Mouse (Mus musculus): ENCODE measurements around the gene Pianp.

The Pianp gene

DNA sequence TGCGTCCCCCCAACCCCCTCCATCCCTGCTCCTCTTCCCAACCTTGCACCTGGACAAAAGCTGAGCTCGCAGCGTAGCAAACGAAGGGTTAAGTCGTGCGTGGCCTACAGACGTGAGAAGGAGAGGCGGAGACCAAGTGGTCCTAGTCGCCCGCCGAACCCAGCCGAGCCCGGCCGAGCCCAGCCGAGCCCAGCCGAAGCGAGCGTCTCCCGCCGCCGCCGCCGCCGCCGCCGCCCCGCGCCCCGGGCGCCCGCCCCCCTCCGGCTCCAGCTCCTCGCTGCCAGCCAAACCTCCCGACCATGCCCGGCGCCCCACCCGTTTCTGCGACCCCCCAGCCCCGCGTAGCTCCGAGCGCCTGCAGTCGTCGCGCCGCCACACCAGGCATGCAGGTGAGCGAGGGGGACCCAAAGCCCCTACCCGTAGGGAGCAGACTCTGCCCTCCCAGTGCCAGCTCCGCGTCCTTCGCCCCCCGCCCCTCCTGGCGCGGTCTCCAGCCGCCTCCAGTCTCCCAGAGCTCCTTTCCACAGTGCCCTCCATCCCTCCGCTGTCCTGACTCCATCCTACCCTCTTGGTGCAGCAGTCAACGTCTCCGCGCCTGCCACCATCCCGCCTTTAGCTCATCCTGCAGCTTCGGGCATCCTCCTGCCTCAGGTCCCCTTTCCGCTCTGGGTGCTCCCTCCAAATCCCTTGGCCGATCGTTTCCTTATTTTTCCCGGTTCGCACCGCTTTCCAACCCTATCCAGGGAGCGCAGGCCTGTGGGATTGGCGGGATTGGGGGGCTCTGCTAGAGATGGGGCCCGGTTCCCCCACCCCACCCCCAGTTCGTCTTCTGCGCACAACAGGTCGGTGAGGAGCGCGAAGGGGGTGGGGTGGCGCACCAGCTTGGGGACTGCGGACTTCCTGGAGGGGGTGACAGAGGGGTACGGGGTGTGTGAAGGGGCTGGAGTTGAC is at the start of gene Pianp:
Gene Pianp (plus strand): TSS at position 144 of the 951 bp plus-strand sequence.
- DNase-seq (ENCODE audit: low read depth, low spot score) = peak; percentile 58

DNA sequence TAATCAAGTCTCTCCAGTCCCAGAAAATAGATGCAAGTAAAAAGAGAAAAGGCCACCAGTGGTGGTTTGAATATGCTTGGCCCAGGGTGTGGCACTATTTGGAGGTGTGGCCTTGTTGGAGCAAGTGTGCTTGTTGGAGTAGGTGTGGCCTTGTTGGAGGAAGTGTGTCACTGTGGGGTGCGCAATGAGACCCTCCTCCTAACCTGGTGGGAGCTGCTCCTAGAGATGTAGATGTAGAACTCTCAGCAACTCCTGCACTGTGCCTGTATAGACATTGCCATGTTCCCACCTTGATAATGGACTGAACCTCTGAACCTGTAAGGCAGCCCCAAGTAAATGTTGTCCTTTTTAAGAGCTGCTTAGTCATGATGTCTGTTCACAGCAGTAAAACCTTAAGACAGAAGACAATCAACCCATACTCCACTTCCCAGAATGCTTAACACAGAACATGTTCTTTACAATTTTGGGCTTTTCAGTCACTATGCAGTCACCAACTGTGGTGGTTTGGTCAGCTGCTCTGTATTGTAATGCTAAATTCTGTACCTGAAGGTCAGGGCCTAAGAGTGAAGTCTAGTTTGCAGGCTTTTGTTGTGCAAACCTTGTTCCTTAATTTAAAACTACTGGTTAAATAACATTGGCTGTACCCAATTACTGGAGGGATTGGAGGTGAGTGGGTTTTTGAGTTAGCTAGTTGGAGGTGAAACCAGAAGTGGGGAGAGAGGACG is 42.3 kb upstream of the Pianp start:
- no peak for DNase-seq (ENCODE audit: low read depth, low spot score)

DNA sequence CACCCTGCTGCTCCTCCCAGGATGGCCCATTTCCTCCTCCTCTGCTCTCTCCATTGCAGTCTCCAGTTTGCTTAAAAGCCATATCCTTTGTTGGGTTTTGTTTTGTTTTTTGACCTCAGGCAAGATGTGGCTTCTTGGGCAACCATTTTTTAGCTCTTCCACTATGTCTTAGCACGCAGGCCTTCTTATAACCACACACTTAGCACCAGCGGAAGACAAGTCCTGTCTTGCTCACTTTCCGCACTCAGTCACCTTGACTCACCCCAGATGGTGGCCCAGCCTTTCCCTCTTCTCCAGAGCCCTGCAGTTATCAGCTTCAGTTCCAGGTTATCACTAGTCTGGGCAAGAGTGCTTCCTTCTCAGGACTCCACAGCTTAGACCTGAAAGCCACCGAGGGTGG is 41.3 kb upstream of the Pianp start:
- no peak for DNase-seq (ENCODE audit: low read depth, low spot score)

DNA sequence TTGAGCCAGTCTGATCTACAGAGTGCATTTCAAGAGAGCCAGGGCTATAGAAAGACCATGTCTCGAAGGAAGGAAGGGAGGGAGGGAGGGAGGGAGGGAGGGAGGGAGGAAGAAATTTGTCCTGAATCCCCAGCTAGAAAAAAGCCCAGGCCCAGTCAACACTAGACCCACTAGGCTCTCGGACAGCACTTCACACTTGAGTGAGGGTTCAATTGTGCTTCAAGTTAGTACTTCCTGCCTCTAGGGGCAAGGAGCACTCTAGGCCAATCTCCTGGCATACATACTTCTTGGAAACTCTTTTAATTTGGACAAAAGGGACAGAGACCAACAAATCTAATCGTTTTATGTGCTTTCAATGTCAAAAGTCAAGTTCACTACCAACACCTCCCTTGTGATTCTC is 38.4 kb upstream of the Pianp start:
- DNase-seq (ENCODE audit: low read depth, low spot score) = no peak

DNA sequence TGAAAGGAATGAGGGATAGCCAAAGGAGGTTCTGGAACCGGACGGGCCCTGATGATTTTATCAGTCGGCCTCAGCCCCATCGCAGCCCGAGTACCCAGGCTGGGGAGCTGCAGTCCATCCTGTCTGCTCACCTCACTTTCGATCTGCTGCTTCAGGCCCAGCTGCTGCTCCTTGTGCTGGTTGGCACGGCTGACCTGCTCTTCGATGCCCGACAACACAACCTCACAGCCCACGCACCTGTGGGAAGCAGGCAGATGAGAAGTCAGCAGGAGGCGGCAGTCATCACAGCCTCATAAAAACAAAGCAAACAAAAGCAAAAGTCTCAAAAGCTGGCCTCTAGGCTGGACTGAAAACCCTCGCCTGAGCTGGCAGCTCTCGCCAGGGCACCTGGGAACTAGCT is 36.5 kb upstream of the Pianp start:
- no peak for DNase-seq (ENCODE audit: low read depth, low spot score)

DNA sequence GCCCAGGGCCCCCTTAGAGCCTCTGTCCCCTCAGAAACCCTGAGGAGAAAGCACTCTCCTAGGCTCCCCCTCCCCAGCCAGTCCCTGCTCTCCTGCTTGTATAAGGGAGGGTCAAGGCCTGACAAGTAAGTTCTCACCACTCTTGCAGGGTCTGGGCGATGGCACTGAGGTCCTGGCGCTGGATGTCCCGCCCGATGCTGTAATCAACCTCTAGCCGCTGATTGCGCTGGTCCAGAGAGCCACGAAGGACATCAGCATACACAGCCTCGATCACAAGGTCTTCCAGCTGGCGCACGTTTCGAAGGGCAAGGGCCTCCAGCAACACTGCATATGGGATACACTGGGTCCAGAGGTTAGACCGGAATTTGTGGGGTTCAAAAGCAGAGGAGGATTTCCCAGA is 35.5 kb upstream of the Pianp start:
- no peak for DNase-seq (ENCODE audit: low read depth, low spot score)

DNA sequence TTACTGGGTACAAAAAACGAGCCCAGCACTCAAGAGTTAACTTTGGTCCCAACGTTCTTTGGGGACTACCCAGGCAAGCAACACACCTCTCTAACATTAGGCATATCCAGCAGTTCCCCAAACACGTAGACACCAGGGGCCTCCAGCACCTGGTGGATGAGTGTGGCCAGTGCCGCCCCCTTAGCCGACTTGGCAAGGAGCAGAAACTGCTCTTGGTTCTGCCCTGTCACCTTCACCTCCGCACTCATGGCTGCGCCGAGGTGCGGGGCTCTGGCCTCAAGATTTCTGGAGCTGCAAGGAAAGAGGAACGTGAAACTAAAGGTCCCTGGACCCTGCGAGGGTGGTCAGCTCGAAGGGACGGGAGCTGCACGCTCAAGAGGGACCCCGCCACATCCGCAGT is 31.9 kb upstream of the Pianp start:
- no peak for DNase-seq (ENCODE audit: low read depth, low spot score)

DNA sequence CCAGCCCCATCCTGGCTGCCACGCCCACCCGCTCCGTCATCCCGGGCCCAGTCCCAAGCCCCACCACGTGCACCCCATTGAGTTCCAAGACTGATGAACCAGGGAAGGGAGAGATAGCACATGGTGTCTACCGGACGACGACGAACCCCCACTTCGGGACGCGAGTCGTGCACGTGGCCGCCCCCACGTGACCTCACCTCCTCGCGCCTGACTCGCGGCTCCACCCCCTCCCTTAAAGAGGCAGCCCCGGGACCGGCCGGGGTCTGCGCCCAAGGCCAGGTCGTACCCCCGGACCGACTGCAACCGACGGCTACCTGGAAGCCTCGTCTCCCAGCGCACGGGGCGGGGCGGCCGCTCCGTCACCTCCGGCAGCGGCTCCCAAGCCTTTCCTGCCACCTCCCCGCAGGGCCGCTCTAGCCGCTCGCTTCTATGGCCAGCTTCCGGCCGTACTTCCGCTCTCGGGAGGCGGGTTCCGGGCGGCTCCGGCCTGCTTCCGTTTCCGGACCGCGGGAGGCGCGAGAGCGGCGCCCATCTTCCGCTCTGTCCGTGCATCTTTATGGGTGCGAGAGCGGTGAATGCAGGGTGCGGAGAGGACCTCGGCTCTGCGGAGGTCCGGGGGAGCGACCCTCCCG is 31.3 kb upstream of the Pianp start, which contains the start of gene Cops7a:
Gene Cops7a (minus strand): TSS at position 451 of the 632 bp plus-strand sequence.
- DNase-seq (ENCODE audit: low read depth, low spot score) = peak; percentile 95

DNA sequence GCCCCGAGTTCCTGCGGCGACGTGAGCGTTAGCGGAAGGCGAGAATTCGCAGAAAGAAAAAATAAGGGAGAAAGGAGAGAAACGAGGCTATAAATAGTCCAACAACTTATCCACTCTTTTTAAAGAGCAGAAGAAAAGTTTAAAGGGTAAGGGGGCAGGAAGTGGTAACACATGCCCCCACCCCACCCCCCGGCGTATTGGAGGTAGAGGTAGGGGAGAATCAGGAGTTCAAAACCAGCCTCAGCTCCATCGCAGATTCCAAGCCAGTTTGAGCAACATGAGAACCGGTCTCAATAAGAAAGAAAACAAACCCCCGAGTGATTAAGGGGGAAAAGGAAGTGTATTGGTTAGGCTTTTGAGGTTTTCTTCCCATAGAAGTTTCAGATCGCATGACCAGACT is 30.7 kb upstream of the Pianp start:
- DNase-seq (ENCODE audit: low read depth, low spot score) = no peak

DNA sequence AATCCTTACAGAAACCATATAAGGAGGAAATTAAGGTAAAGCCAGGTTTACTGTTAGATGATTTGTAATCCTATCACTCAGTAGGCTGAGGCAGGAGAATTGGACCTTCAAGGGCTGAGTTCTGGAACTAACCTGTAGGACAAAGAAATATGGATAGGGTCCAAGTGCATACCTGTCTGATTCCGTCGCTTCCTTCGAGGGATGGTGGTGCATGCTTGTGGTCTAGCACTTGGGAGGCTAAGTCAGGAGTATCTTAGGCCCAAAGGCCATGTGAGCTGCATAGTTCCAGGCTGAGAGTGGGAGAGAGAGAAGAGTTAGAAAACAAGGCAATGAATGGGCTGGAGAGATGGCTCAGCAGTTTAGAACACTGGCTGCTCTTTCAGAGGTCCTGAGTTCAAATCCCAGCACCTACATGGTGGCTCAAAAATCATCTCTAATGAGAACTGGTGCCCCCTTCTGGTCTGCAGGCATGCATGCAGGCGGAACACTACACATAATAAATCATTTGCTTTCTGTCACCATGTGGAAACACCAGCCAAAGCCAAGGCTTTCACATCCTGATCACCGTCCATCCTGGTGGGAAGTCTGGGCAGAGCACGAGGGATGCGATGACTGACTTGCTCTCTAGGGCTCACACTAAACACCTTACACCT is 29.9 kb upstream of the Pianp start:
- DNase-seq (ENCODE audit: low read depth, low spot score) = no peak

DNA sequence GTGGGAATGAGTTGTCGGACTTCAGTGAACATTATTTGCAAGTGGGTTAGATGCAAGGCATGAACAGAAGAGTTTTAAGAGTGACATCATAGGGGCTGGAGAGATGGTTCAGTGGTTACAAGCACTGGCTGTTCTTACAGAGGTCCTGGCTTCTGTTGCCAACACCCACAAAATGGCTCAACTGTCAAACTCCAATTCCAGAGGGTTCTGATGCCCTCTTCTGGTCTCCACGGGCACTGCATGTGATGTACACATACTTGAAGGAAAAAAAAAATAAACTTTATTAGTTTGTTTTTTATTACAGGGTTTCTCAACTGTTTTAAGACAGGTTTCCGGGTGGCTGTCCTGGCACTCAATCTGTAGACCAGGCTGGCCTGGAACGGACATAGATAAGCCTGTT is 28.7 kb upstream of the Pianp start:
- no peak for DNase-seq (ENCODE audit: low read depth, low spot score)

DNA sequence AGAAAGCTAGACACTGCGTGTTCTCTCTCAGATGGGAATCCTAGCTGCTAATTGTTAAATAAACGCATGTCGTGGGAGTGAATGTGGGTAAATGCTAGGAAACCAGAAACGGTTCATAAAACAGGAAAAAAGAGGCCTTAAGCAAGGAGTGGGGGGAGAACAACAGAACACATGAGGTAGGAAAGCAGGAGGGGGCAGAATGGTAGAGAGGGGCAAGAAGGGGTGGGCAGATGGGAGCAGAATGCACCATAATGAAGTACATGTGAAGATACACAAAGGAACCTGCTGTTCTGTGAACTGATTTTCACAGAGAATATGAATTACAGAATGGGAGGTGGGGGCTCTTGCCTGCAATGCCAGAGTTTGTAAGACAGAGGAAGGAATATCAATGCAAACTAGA is 4.3 kb upstream of the Pianp start:
- DNase-seq (ENCODE audit: low read depth, low spot score) = no peak

DNA sequence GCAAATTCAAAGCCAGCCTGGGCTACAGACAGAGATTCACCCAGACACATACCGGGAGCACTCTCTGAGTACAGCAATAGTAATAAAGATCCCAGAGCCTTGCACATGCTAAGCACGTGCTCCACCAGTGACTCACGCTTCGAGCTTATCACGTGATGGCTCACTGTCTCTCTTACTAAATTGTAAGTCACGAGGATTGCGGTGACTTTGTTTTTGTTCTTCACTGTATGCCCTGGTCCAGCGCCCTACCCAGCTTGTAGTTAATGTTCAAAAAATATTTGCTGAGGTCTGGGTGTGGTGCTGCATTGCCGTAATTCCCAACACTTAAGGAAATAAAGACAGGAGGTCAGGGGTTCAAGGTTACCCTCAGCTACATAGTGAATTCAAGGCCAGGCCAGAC is 3.1 kb upstream of the Pianp start:
- DNase-seq (ENCODE audit: low read depth, low spot score) = no peak

DNA sequence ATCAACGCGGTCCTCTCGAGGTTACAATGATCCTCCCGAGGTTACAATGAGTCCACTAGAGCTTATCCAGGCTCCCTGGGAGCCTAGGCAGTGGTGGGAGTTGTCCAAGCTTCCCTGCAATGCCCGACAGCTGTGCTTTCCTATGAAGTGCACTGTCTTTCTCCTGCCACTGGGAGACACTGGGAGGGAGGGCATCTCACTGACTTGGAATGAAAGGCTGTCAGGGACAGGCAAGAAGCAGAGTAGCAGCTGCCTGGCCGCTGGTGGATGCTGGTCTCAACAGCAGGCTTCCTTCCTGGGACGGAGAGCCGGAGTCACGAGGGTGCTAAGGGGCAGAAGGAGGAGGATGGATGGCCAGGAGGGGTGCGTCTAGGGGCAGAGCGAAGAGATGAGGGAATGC is 2.6 kb upstream of the Pianp start:
- no peak for DNase-seq (ENCODE audit: low read depth, low spot score)

DNA sequence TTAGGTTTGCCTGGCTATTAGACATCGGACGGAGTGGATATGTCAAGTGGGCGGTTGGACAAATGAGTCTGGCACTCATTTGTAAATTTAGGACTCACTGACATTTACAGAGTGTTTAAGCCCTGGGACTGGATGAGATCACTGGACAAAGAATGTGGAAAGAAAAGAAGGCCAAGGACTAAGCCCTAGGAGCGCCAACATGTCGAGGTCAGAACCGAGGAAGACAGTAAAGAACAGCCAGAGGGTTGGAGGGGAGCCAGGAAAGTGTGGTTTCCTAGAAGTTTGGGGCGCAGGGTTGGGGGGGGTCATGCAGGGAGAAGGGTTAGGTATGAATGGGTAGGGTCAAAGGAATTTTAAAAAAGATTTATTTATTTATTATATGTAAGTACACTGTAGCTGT is 1.2 kb upstream of the Pianp start:
- DNase-seq (ENCODE audit: low read depth, low spot score) = no peak

DNA sequence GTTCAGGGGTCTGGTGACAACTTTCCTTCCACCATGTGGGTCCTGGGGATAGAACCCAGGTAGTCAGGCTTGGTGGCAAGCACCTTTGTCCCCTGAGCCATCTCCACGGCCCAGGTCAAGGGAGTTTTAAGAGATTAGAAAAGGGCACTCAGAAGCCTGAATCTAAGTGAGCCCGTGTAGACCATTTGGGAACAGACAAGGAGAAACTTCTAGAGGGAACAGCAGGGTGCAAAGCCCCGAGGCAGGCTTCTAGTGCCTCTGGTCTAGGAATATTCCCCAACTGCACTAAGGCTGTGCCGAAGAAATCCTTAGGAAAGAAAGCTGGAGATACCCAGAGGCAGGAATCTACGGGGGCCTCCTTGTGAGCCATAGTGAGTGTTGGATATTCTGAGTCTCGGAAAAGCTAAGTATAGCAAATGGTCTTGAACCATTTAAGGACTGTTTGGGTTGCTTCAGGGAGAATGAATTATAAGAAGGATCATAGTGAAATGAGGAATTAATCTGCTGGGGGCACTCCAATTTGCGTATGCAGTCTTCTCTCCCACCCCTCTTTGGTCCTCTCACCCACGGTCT is 577 bp upstream of the Pianp start:
- no peak for DNase-seq (ENCODE audit: low read depth, low spot score)

DNA sequence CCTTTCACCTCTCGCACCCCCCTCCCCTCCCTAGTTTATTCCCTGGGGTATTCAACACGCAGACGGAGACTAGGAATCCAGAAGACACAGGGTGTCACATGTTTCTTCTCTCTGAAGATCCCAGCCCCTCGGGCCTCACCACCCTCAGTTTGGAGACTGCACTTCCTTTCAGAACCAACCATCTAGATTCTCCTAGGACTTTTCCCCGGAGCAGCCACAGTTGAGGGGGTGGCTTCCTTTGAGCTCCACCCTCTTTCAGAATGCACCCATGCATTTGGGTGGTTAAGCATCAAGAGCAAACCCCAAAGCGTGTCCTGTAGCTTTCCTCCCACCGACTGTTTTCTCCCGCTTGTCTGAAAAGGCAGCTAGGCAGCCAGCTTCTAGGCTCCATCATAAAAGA is 1.6 kb downstream of the Pianp start:
- DNase-seq (ENCODE audit: low read depth, low spot score) = no peak

DNA sequence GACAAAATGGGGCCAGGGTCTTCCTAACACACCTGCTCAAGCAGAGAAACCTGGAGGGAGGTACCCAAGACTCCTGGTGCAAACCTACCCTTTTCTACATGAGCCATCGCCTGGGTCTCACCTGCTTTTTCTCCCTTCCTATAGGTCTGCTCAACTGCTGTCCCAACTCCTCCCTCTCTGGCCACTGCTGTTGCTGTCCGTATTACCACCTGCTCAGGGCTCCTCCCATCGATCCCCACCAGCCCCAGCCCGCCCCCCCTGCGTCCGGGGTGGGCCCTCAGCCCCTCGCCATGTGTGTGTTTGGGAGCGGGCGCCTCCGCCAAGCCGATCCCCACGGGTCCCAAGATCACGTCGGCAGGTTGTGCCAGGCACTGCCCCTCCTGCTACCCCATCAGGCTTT is 2.6 kb downstream of the Pianp start:
- DNase-seq (ENCODE audit: low read depth, low spot score) = no peak

DNA sequence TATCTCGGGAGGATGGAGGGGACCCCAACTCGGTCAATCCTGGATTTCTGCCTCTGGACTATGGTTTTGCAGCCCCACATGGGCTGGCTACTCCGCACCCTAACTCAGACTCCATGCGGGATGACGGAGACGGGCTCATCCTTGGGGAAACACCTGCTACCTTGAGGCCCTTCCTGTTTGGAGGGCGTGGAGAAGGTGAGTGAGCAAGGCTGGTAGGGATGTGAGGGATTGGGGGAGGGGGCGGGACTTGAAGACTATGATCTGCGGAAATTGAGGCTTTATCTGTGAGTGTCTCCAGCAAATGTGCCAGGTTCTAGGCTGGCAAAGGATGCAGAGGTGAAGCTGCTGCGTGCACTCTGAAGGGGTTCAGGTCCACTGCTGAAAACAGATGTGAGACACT is 3.1 kb downstream of the Pianp start:
- no peak for DNase-seq (ENCODE audit: low read depth, low spot score)

DNA sequence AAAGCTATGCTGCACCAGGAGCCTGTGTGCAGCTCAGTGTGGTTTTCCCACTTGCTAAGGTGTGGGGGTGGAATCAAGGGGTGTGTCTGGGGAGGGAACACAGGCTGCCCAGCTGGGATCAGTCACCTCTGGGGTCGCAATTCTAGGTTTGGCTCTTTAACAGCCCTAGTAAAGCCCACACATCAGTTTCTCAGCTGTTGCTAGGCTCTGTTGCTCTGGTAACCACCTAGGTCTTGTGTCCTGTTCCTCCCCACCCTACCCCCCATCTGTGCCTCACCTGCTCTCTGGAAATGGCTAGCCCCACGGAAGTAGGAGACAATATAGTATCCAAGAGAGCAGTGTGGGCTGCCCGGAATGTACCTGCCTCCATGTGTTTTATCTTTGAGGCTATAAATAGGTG is 7.2 kb downstream of the Pianp start:
- DNase-seq (ENCODE audit: low read depth, low spot score) = no peak

DNA sequence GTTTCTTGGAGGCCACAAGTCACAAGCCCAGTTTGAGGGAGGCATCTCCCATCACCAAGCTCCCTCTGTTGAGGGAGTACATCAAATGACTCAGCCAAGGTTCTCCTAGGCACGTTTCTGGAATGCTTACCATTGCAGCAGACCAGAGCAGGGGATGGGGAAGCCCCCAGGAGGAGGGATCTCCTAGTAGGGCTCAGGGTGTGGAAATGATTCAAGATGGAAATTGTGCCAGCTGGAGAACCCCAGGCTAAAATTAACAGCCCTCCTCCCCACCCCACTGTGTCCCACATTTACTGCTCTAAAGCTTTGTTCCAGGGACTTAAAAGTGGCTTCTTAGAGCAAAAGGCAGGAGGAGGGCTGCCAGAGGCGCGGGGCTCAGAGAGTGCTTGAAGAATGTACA is 8.6 kb downstream of the Pianp start:
- no peak for DNase-seq (ENCODE audit: low read depth, low spot score)

DNA sequence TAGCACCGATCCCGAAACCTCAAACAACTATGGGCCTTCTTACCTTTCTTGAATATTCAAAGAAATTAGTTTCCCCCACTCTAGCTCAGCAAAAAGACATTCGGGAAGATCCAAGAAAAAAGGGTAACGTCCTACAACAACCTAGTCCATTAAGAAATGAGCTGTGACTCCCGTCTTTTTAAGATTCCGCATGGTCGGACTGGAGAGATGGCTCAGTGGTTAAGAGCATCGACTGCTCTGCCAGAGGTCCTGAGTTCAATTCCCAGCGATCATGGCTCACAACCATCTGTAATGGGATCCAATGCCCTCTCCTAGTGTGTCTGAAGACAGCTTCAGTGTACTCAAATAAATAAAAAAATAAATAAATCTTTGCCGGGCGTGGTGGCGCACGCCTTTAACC is 11.6 kb downstream of the Pianp start:
- DNase-seq (ENCODE audit: low read depth, low spot score) = no peak

Measured in retina, postnatal 7 days (tissue).